Mouse (Mus musculus) myocyte (in vitro differentiated cells): Measurements from ENCODE around the gene Rpf2.

Source experiments
- E2F4 ChIP-seq: IDR thresholded peaks from one replicate; pipeline ENCODE4 v1.6.1; 2011; ENCODE audit warnings: mild to moderate bottlenecking, control low read depth, moderate library complexity; ENCODE audit not compliant: insufficient read depth
- MAX ChIP-seq: IDR thresholded peaks from one replicate; pipeline ENCODE4 v1.6.1; 2011; ENCODE audit warnings: low read depth, mild to moderate bottlenecking, control low read depth
- MYOD1 ChIP-seq, 3 experiments: IDR thresholded peaks; one replicate each; pipeline ENCODE4 v1.6.1; 2011; ENCODE audit warnings: control low read depth in 2 of 3, low read depth in 2 of 3, mild to moderate bottlenecking in 2 of 3, moderate library complexity in 1 of 3; ENCODE audit not compliant: insufficient read length in 2 of 3, control insufficient read depth in 1 of 3
- POLR2A ChIP-seq: IDR thresholded peaks from one replicate; pipeline ENCODE4 v1.6.1; 2011; ENCODE audit warnings: low read depth, mild to moderate bottlenecking, control low read depth, moderate library complexity; ENCODE audit not compliant: insufficient read length
- POLR2AphosphoS2 ChIP-seq: IDR thresholded peaks from one replicate; pipeline ENCODE4 v1.6.1; 2011; ENCODE audit warnings: low read depth, control low read depth; ENCODE audit not compliant: insufficient read length
- USF1 ChIP-seq: IDR thresholded peaks from one replicate; pipeline ENCODE4 v1.6.1; 2011; ENCODE audit warnings: low read depth, mild to moderate bottlenecking, control low read depth, moderate library complexity

- TF ChIP-seq POLR2A, result no peak
- no peak for TF ChIP-seq USF1
- TF ChIP-seq E2F4, result no peak
- no peak for TF ChIP-seq POLR2AphosphoS2
- no peak for TF ChIP-seq MAX
- TF ChIP-seq MYOD1 (IDR thresholded peaks at IDR 0.05; ENCODE audit: control insufficient read depth in 1 of 3, insufficient read length in 2 of 3, low read depth in 2 of 3), result no peak
Observed at GRCm38 (mm10) chr10:40281565-40281964, 34.7 kb upstream of the Rpf2 start.
